Mouse (Mus musculus) limb, embryonic 13.5 days (tissue): Measurements from ENCODE around the gene Pim3. TPM values are rescaled to one million over a fixed set of nuclear protein-coding genes. Genes with fewer than 3 reads are reported as not detected.

ENCODE experiments used
- ATAC-seq: fragments of 200-750 bp; cut with Nextera tagmentation; 2 replicates; pipeline ENCODE4 v1.8.0; 2017; ENCODE audit warnings: low read depth, moderate number of reproducible peaks, moderate TSS enrichment; ENCODE audit not compliant: low FRiP score
- H3K27ac ChIP-seq: fragments of 300-500 bp; sonication (generic); 2 replicates; pipeline ENCODE4 v1.5.1; 2015; ENCODE audit warnings: inconsistent platforms, mild to moderate bottlenecking, moderate library complexity
- H3K27me3 ChIP-seq: fragments of 300-500 bp; sonication (generic); 2 replicates; pipeline ENCODE4 v1.6.1; 2015; ENCODE audit warnings: mild to moderate bottlenecking, inconsistent platforms
- H3K36me3 ChIP-seq: fragments of 300-500 bp; sonication (generic); 2 replicates; pipeline ENCODE4 v1.6.1; 2015; ENCODE audit warnings: inconsistent platforms, mild to moderate bottlenecking, moderate library complexity
- H3K4me1 ChIP-seq: fragments of 300-500 bp; sonication (generic); 2 replicates; pipeline ENCODE4 v1.6.1; 2015; ENCODE audit warnings: inconsistent platforms
- H3K4me2 ChIP-seq: fragments of 300-500 bp; sonication (generic); replicated peaks from 2 replicates; pipeline ENCODE4 v1.6.1; 2015; ENCODE audit warnings: inconsistent platforms, mild to moderate bottlenecking, moderate library complexity
- H3K4me3 ChIP-seq: fragments of 300-500 bp; sonication (generic); 2 replicates; pipeline ENCODE4 v1.5.1; 2015; ENCODE audit warnings: moderate library complexity, mild to moderate bottlenecking, inconsistent platforms
- H3K9ac ChIP-seq: fragments of 300-500 bp; sonication (generic); 2 replicates; pipeline ENCODE4 v1.6.1; 2015; ENCODE audit warnings: mild to moderate bottlenecking, inconsistent platforms
- H3K9me3 ChIP-seq: fragments of 300-500 bp; sonication (generic); 2 replicates; pipeline ENCODE4 v1.6.1; 2016; ENCODE audit warnings: inconsistent platforms
- WGBS: fragments of 180-500 bp; shearing (Covaris S2); methylation state at CpG from one replicate; pipeline ENCODE4 v1.1.7; 2015; 5-methylcytosine and 5-hydroxymethylcytosine counted together
- polyA plus RNA-seq: library from polyadenylated mRNA; unstranded; fragments of >200 nt; fragmentation: Nextera tagmentation; extraction: Ambion mirVana; gene quantifications from 2 replicates; pipeline ENCODE4 v1.2.1, GENCODE M21; 2015

Gene Pim3
- polyA plus RNA-seq, 1 experiment from 2014 or later, result 52.2 TPM

DNA sequence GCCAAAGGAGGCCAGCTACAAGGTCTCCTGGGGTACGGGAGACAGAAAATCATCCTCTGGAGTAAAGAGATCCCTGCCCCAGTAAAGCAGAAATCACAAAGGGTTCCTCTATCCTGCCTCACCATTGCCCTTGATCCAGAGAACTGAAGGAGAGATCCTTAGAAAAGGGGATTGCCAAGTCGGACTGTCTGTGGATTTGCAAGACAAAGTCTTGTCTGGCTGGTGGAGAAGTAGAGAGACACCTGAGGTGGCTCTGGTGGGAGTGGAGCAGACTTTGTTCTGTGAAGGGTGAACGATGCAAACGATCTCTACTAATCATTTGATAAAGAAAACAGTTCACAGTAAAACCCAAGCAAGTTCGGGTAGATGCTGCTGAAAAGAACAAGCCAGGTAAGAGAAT, 30.9 kb downstream of the Pim3 start:
- H3K4me1 ChIP-seq, result 0 out of 2 replicates have a peak, but pooled peaks cover 6% of the 10 kb centered on the region
- no peak overlapping the region for H3K9ac ChIP-seq
- H3K27ac ChIP-seq, result no peak overlapping the region
- H3K9me3 ChIP-seq, result no peaks in the 10 kb centered on the region
- H3K36me3 ChIP-seq, result no peaks in the 10 kb centered on the region
- peaks cover 14% of the 10 kb centered on the region for H3K27me3 ChIP-seq
- no peak overlapping the region for H3K4me3 ChIP-seq
- ATAC-seq, result no peak
- no peak overlapping the region for H3K4me2 ChIP-seq
- 75% methylated on average over 5 of the region's 5 CpGs for WGBS

DNA sequence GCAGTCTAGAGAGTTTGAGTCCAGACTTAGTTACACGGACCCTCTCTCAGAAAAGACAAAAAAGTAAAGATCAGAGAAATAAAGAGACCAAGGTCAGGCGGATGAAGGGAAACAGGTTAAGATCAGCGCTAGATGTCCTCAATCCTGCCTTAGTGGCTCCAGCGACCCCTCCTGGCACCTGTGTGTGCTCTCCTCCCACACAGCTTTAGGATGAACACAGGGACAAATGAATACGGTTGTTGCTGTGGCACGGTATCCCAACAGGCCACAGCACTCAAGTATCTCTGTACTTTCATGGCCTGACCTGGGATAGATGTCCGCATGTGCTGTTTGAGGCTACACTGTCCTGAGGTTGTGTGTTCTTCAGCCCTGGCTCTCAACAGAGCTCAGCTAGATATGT, 33.1 kb downstream of the Pim3 start:
- H3K9me3 ChIP-seq, result no peaks in the 10 kb centered on the region
- ATAC-seq, result no peak
- WGBS, result 65% methylated on average over 7 of the region's 7 CpGs

DNA sequence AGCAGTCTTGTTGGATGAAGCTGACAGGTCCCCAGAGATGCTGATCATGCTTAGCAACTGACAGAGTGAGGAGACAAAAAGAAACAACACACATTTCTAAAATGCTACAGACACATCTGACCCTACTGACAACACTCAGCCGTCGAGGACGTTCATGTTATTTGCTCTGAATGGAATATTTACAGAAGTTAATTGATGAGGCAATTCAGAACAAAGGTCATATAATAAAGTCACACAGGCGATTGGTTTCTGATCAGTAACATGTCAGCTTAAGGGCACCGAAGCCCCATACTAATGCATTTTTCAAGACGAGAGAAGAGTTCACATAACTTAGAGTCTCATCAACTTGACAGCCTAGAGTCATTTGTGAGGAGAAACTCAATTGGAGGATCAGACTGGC, 33.9 kb downstream of the Pim3 start:
- 88% methylated on average over 6 of the region's 6 CpGs for WGBS
- H3K27ac ChIP-seq, result no peak overlapping the region

More for the DNA sequence above, 33.1 kb downstream of the Pim3 start:
- H3K27me3 ChIP-seq, result peaks cover 6% of the 10 kb centered on the region
- H3K4me3 ChIP-seq, result no peak overlapping the region
- no peak overlapping the region for H3K4me2 ChIP-seq
- no peak overlapping the region for H3K27ac ChIP-seq
- 0 out of 2 replicates have a peak, but pooled peaks cover 6% of the 10 kb centered on the region for H3K4me1 ChIP-seq
- no peak overlapping the region for H3K9ac ChIP-seq
- no peaks in the 10 kb centered on the region for H3K36me3 ChIP-seq

DNA sequence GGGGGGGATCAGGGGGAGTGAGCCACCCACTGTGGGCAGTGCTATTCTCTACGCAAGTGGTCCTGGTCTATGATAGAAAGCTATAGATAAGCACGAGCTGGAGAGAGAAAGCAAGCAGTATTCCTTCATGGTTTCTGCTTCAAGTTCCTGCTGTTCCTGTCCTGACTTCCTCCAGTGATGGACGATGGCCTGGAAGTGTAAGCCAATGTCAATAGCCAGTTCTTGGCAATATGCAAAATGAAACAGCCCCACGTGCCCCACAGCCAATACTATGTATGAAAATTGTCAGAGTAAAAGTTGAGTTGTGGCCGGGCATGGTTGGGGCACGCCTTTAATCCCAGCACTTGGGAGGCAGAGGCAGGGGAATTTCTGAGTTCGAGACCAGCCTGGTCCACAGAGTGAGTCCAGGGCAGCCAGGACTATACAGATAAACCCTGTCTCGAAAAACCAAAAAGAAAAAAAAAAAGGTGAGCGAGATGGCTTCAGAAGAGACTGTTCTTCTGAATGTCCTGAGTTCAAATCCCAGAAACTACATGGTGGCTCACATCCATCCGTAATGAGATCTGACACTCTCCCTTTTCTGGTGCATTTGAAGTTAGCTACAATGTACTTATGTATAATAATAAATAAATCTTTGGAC, 34.5 kb downstream of the Pim3 start:
- no peaks in the 10 kb centered on the region for H3K9me3 ChIP-seq
- no peak for ATAC-seq
- no peak overlapping the region for H3K27ac ChIP-seq
- 89% methylated on average over 10 of the region's 10 CpGs for WGBS
- no peak overlapping the region for H3K4me2 ChIP-seq
- H3K27me3 ChIP-seq, result peaks cover 3% of the 10 kb centered on the region; the same call in 1 of the 2 replicates
- 0 out of 2 replicates have a peak, but pooled peaks cover under 1% of the 10 kb centered on the region for H3K4me1 ChIP-seq
- no peak overlapping the region for H3K9ac ChIP-seq
- no peak overlapping the region for H3K4me3 ChIP-seq
- no peaks in the 10 kb centered on the region for H3K36me3 ChIP-seq

More for the DNA sequence above, 33.9 kb downstream of the Pim3 start:
- Histone ChIP-seq H3K4me1 (0 out of 2 replicates have a peak, but pooled peaks cover 6% of the 10 kb centered on the region), H3K36me3 (no peaks in the 10 kb centered on the region), H3K4me3 (no peak overlapping the region), H3K4me2 (no peak overlapping the region), H3K27me3 (peaks cover 3% of the 10 kb centered on the region; the same call in 1 of the 2 replicates), H3K9ac (no peak overlapping the region), H3K9me3 (no peaks in the 10 kb centered on the region)
- ATAC-seq, result no peak

DNA sequence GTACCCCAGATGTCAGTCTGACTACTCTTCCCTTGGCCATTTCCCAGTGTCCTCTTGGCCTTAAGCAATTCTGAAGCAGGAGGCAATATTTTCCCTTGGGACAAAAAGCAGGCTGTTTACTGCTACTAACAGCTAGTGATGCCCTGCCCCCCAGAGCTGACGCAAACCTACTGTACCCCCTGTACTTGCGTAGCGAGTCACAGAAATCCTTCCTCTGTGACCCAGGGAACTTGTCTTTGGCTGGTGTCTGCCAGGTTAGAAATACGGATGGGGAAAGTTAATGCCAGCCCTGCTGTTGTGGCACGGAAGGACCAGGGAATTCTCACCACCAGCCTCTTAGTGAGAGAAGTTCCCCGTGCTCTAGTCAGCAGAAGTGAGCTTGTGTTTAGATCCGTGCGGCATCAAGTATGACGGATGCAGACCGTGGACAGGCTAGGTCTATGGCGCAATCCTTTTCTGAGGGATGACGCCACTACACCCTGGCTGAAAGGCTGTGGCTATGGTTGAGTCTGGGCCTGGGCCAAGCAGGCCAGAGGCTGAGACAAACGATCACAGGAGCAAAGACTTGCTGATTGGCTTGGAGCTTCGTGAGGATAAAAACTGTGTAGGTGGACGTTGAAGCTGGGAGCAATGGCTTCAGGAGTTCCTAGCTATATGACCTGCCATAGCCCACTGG, 40.4 kb downstream of the Pim3 start:
- Histone ChIP-seq H3K4me1 (no peaks in the 10 kb centered on the region), H3K4me2 (no peak overlapping the region), H3K27me3 (no peaks in the 10 kb centered on the region), H3K4me3 (no peak overlapping the region), H3K36me3 (no peaks in the 10 kb centered on the region), H3K9me3 (no peaks in the 10 kb centered on the region), H3K27ac (no peak overlapping the region), H3K9ac (no peak overlapping the region)
- 84% methylated on average over 15 of the region's 15 CpGs for WGBS
- no peak for ATAC-seq

DNA sequence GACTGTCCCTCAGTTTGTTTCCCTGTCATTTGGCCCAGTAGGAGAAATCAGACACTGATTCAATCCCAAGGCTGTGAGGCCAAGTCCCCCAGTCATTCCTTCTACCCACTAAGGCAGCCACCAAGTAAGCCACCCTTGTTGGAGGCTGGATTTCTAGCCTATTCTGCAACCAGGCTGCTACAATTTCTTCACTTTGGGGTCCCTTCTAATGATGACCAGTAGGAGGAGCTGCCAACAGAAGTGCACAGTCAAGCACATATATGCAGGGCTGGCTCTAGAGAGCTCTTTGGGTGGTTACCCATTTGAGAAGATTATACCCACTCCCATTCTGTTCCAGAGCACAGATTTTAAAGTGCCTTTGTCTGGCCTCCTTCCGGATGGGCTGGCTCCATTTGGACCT, 41.1 kb downstream of the Pim3 start:
- H3K4me3 ChIP-seq, result no peak overlapping the region

DNA sequence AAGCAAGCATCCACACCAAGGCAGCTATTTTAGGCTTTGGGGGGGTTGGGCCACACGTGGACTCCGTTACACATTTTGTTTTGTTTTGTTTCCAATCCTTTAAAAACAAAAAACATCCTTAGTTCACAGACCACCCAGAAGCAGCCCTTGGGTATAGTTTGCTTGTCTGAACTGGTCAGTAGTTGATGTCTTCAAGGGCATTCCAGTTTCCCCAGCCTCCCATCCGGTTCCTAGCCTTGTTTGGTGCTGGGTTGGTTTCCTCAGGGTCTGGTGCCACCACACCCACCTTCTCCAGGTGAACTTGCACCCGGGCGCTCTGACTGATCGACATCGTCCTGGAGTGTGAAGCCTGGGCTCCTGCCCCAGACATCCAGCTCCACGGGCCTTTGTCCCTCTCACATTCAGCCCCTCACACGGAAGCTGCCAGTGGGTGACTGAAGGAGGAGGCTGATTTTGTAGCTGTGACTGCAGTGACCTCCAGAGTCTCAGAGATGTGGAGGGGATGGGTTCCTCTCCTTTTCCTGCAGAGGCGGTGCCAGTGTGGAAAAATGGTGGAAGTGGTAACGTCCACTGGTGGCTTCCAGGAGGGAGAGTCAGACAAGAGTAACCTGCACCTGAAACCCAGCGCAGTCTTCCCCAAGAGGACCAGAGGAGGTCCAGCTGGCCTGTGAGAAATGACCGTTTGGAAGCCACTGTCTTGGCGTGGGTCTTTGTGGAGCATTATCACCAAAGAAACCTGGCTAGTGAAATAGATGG, 42.2 kb downstream of the Pim3 start:
- H3K4me3 ChIP-seq, result no peak overlapping the region
- no peaks in the 10 kb centered on the region for H3K9me3 ChIP-seq
- no peak overlapping the region for H3K4me2 ChIP-seq
- H3K27me3 ChIP-seq, result no peaks in the 10 kb centered on the region
- 82% methylated on average over 14 of the region's 14 CpGs for WGBS
- H3K9ac ChIP-seq, result no peak overlapping the region
- no peak overlapping the region for H3K27ac ChIP-seq
- no peaks in the 10 kb centered on the region for H3K36me3 ChIP-seq
- no peak for ATAC-seq
- no peaks in the 10 kb centered on the region for H3K4me1 ChIP-seq

More for the DNA sequence above, 41.1 kb downstream of the Pim3 start:
- Histone ChIP-seq H3K9me3 (no peaks in the 10 kb centered on the region), H3K4me2 (no peak overlapping the region), H3K36me3 (no peaks in the 10 kb centered on the region), H3K9ac (no peak overlapping the region), H3K27ac (no peak overlapping the region), H3K4me1 (no peaks in the 10 kb centered on the region), H3K27me3 (no peaks in the 10 kb centered on the region)
- no peak for ATAC-seq
- WGBS, result 90% methylated on average over 1 of the region's 1 CpGs

DNA sequence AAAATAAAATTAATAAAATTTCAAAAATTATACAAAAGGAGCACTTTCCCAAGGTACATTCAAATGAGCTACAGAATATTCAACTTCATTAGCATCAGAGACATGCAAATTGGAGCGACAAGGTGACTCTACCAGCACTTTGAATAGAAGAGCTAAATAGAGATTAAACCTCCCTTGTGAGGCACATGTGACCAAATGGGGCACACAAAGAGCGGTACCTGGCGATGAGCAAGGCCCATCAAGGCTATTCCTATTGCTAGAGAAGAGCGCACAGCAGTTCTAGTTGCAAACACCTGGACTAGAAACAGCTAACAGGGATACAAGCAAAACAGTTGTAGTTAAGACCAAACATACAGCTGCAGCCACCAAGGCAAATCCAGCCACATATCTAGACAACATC, 44.4 kb downstream of the Pim3 start:
- Histone ChIP-seq H3K4me3 (no peak overlapping the region), H3K27ac (no peak overlapping the region), H3K9me3 (no peaks in the 10 kb centered on the region), H3K4me2 (no peak overlapping the region), H3K36me3 (no peaks in the 10 kb centered on the region), H3K4me1 (no peaks in the 10 kb centered on the region), H3K9ac (no peak overlapping the region), H3K27me3 (no peaks in the 10 kb centered on the region)
- ATAC-seq, result no peak
- WGBS, result 65% methylated on average over 4 of the region's 4 CpGs

DNA sequence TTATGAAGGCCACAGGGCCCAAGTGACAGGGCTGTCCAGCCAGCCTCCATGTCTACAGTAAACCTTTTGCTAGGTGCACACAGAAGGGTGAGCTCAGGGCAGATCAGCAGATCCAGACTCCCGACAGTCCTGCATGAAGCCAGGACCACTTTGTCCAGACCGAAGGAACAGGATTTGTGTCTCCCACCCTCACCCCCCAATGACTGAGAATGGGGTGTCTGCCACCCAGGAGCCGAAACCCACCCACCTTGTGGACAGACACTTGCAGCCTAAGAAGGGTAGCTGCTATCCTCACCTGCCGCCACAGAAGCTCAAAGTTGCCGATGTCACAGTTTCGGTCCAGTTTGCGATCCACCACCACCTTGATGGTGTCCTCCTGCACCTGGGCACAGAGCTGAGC, 53.1 kb downstream of the Pim3 start:
- no peak for ATAC-seq
- Histone ChIP-seq H3K4me1 (no peaks in the 10 kb centered on the region), H3K36me3 (no peaks in the 10 kb centered on the region), H3K4me2 (no peak overlapping the region), H3K9me3 (no peaks in the 10 kb centered on the region), H3K27ac (no peak overlapping the region), H3K27me3 (no peaks in the 10 kb centered on the region), H3K4me3 (no peak overlapping the region), H3K9ac (no peak overlapping the region)
- WGBS, result 92% methylated on average over 7 of the region's 7 CpGs

Other genes starting within 250 kb of the Pim3 start
- gene Brd1, start 128.0 kb upstream of the Pim3 start, polyA plus RNA-seq, result 24.5 and 25.6 TPM in 2 replicates
- gene Zbed4, start 110.5 kb upstream of the Pim3 start, polyA plus RNA-seq, result 16.1 and 18.2 TPM in 2 replicates
- gene Alg12, start 42.9 kb upstream of the Pim3 start, polyA plus RNA-seq, result 10.2 and 11.6 TPM in 2 replicates
- 83.4 and 86.1 TPM in 2 replicates for gene Creld2, start 42.5 kb upstream of the Pim3 start, polyA plus RNA-seq
- not detected in 2 replicates for gene Ttll8, start 92.2 kb downstream of the Pim3 start, polyA plus RNA-seq
- 0.13 and 0.15 TPM in 2 replicates for gene Mlc1, start 116.8 kb downstream of the Pim3 start, polyA plus RNA-seq
- gene Mov10l1, start 120.7 kb downstream of the Pim3 start, polyA plus RNA-seq, result not detected in 2 replicates
- 0.68 and 0.90 TPM in 2 replicates for gene Panx2, start 197.5 kb downstream of the Pim3 start, polyA plus RNA-seq
- gene Trabd, start 212.9 kb downstream of the Pim3 start, polyA plus RNA-seq, result 49.4 and 51.3 TPM in 2 replicates
- gene Selenoo, start 226.9 kb downstream of the Pim3 start, polyA plus RNA-seq, result 18.6 and 19.0 TPM in 2 replicates